Mouse (Mus musculus) kidney, adult 2 months (tissue): Measurements from ENCODE around the gene Enpp3.

ENCODE experiments used
- CTCF ChIP-seq: fragments of 200-500 bp; conservative IDR thresholded peaks from 2 replicates; pipeline ENCODE4 v1.5.1; 2011; ENCODE audit warnings: low read depth, mild to moderate bottlenecking, control low read depth, low read length, moderate library complexity, mixed read lengths; ENCODE audit not compliant: insufficient read depth, insufficient read length
- POLR2A ChIP-seq: fragments of 200-500 bp; IDR thresholded peaks from one replicate; pipeline ENCODE4 v1.6.1; 2011; ENCODE audit warnings: low read depth, low read length, control low read depth

GRCm38 (mm10) chr10:24841998-24842397 lies 625 bp downstream of the Enpp3 start:
- TF ChIP-seq CTCF, result no peak
- TF ChIP-seq POLR2A, result no peak
